Mouse (Mus musculus) adrenal gland, adult 10 weeks (tissue): ENCODE data around the gene Trnt1. TPM values are rescaled to one million over a fixed set of nuclear protein-coding genes. Genes with fewer than 3 reads are reported as not detected.

ENCODE experiments used
- polyA plus RNA-seq: library from polyadenylated mRNA; stranded (reverse); fragments of 350-450 nt; fragmentation: Illumina TruSeq; extraction: RNeasy Lipid Tissue Mini Kit (QIAGEN cat#74804); gene quantifications from one replicate; pipeline ENCODE4 v1.2.3, GENCODE M21; 2014; ENCODE audit warnings: low read depth, low replicate concordance

Trnt1 gene
- polyA plus RNA-seq, result 121 TPM

DNA sequence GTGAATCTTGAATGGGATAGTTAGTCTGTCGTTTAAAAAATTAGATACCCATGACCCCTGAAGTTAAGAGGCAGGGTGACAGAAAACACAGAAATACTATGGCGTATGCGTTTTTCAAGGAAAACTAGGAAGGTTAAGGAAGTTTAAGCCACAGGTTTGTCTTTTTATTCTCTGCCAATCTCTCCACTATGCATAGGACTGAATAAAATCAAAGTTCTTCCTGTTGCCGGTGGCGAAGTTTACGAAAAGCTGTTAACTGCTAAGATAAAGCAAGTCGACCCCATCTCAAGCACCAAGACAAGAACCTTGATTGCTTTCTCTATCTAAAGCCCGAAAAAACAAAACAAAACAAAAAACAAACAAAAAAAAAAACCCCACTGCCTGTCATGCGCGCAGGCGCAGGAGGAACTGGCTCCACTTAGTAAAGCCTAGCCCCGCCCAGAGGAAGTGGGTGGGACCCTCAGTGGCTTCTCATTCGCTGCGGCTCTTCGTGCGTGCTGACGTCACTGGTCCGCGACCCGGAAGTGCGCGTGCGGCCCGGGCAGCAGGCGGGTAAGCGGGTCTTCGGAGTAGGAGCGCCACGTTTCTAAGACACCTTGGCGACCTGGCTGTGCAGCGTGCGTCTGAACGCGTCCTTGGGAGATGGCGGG lies at the start of gene Trnt1:
Gene Trnt1, plus strand, starts transcription at position 481 of the 650 bp plus-strand sequence.

DNA sequence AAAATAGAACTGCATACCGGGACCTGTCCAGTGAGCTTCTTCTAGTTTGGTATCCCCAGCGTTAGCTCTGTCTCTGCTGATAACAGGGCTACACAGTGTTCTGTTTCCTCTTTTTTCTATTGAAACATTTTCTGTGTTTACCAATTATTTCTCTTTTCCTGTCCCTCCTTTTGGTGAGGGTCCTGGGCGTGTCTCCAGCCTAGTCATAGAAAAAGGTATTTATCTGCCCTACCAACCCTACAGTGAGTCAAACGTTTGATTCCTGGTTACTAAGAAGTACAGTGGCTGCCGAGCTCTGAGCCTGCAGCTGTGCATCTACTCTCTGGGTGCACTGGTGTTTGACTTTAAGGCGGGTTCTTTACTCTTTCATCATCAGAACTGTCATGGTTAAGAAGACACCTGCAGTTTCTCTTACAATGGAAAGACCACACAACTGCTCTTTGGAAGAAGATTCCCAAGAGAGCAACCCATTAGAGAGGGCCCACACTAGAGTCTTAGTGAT lies 20.0 kb upstream of the Trnt1 start, which contains the start of gene Il5ra:
Gene Il5ra, minus strand, starts transcription at position 151 of the 502 bp plus-strand sequence.

DNA sequence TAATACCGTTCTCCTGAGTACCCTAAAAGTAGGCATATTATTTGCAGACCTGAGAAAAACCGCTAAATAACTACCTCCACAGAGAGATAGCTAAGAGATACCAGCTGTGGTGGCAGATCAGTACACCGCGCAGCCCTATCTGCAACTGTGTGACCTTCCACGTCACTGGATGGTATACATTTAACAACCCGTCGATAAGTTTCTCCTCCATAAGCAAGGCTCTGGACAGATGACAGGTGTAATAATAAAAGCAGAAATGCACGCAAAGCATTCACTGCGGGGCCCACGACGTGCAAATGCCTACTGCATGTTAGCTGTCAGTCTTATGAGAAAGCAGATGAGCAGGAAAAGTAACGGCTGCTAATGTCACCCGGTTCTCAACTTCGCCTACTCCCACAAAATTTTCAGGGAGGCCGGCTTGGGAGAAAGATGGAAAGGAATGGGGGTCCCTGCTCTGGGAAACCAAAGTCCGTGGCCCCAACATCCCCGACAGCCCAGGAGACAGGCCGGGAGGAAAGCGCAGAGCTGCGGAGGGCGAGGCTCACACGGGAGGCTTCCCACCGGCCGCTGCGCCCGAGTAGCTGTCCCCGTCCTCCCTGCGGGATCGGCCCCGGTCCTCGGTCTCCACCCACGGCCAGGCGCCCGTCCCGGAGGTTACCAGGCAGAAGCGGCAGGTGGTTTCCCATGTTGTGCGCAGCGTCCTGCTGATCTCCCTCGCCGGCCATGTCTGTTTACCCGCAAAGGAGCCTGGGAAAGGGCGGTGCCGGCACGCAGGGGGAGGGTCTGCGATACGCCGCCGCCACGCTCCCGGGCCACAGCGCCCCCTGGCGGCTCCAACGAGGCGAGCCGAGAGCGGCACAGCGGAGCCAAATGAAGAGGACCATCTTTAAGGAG lies 30.7 kb downstream of the Trnt1 start, which contains the start of gene Crbn:
Gene Crbn, minus strand, starts transcription at position 745 of the 894 bp plus-strand sequence.

Other genes starting within 250 kb of the Trnt1 start
- gene Il5ra, start 20.1 kb upstream of the Trnt1 start, polyA plus RNA-seq, result not detected
- gene Crbn, start 31.0 kb downstream of the Trnt1 start, polyA plus RNA-seq, result 141 TPM